Mouse (Mus musculus) lung, embryonic 14.5 days (tissue): Measurements from ENCODE around the gene A430005L14Rik. TPM values are rescaled to one million over a fixed set of nuclear protein-coding genes. Genes with fewer than 3 reads are reported as not detected.

Experiments used
- ATAC-seq: fragments of 200-750 bp; cut with Nextera tagmentation; 2 replicates; pipeline ENCODE4 v1.8.0; 2017; ENCODE audit warnings: mild to moderate bottlenecking, moderate TSS enrichment, moderate library complexity; ENCODE audit not compliant: insufficient read depth
- DNase-seq: peaks from one replicate; pipeline ENCODE4 v3.0.0-alpha.2; 2015
- H3K27ac ChIP-seq: fragments of 300-500 bp; sonication (generic); 2 replicates; pipeline ENCODE4 v1.5.1; 2014; ENCODE audit warnings: low read depth, mild to moderate bottlenecking, moderate library complexity
- H3K27me3 ChIP-seq: fragments of 300-500 bp; sonication (generic); 2 replicates; pipeline ENCODE4 v1.6.1; 2014; ENCODE audit warnings: low read length, control low read depth; ENCODE audit not compliant: insufficient read depth
- H3K36me3 ChIP-seq: fragments of 300-500 bp; sonication (generic); 2 replicates; pipeline ENCODE4 v1.6.1; 2014; ENCODE audit warnings: control low read depth; ENCODE audit not compliant: insufficient read depth
- H3K4me1 ChIP-seq: fragments of 300-500 bp; sonication (generic); 2 replicates; pipeline ENCODE4 v1.6.1; 2014; ENCODE audit warnings: antibody characterized with exemption, control low read depth; ENCODE audit not compliant: insufficient read depth
- H3K4me2 ChIP-seq: fragments of 300-500 bp; sonication (generic); 2 replicates; pipeline ENCODE4 v1.6.1; 2014; ENCODE audit warnings: mild to moderate bottlenecking
- H3K4me3 ChIP-seq: fragments of 300-500 bp; sonication (generic); 2 replicates; pipeline ENCODE4 v1.5.1; 2014; ENCODE audit warnings: low read depth, low read length
- H3K9ac ChIP-seq: fragments of 300-500 bp; sonication (generic); 2 replicates; pipeline ENCODE4 v1.6.1; 2014
- H3K9me3 ChIP-seq: fragments of 300-500 bp; sonication (generic); 2 replicates; pipeline ENCODE4 v1.6.1; 2016; ENCODE audit warnings: low read depth, low read length, control low read depth
- CTCF ChIP-seq: IDR thresholded peaks from 2 replicates; pipeline ENCODE4 v1.5.1; 2016; ENCODE audit warnings: antibody characterized with exemption, low read depth
- WGBS: fragments of 180-500 bp; shearing (Covaris S2); extraction: QIAGEN DNeasy Blood & Tissue Kit; methylation state at CpG from one replicate; pipeline ENCODE4 v1.1.7; 2014; 5-methylcytosine and 5-hydroxymethylcytosine counted together
- polyA plus RNA-seq: library from polyadenylated mRNA; unstranded; fragments of >200 nt; fragmentation: Nextera tagmentation; extraction: Ambion mirVana; gene quantifications from 2 replicates; pipeline ENCODE4 v1.2.1, GENCODE M21; 2014

The A430005L14Rik gene
- polyA plus RNA-seq, 1 experiment from 2014 or later = 91.4 TPM

DNA sequence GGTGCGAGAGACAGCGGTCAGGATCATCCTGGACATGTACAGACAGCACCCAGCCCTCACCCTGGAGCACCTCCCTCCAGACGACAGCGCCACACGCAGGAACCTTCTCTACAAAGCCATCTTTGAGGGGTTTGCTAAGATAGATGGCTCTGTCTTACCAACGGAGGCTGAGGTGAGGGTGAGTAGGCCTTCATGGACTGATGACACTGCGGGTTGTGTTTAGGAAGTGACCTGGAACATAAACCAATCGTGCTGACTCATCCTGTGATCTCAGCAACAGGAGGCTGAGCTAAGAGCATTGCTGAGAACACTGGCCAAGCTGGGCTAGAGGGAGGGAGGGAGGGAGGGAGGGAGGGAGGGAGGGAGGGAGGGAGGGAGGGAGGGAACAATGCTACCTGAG is 36.5 kb downstream of the A430005L14Rik start:
- TF ChIP-seq CTCF = no peak
- Histone ChIP-seq H3K27ac (no peak overlapping the region), H3K27me3 (no peaks in the 10 kb centered on the region), H3K9me3 (no peaks in the 10 kb centered on the region), H3K9ac (no peak overlapping the region), H3K36me3 (peaks cover 89% of the 10 kb centered on the region), H3K4me1 (no peaks in the 10 kb centered on the region), H3K4me3 (no peak overlapping the region), H3K4me2 (no peak overlapping the region)
- 89% methylated on average over 8 of the region's 8 CpGs for WGBS
- no peak for DNase-seq
- no peak for ATAC-seq

DNA sequence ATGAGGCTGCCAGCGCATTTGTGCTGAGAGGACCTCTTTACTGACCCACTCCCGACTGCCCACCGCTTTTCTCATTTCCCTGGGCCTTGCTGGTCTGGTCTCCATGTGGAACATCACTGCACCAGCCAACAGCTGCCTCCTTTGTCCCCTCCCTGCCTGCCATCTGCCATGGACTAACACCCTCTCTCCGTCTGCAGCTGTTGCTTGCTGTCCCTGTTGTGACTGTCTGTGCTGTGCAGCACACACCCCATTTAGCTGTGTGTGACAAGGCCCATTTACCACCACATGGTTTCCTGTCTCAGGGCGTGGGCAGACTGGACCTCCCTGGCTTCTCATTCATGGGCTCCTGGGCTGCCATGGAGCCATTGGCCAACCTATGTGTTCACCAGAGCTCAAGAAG is 48.5 kb downstream of the A430005L14Rik start:
- H3K36me3 ChIP-seq = peaks cover 37% of the 10 kb centered on the region
- TF ChIP-seq CTCF = no peak
- DNase-seq (no peak), ATAC-seq (no peak)
- no peaks in the 10 kb centered on the region for H3K9me3 ChIP-seq
- H3K27ac ChIP-seq = no peak overlapping the region
- no peak overlapping the region for H3K4me2 ChIP-seq
- no peak overlapping the region for H3K9ac ChIP-seq
- H3K27me3 ChIP-seq = no peaks in the 10 kb centered on the region
- H3K4me3 ChIP-seq = no peak overlapping the region
- WGBS = 86% methylated on average over 5 of the region's 5 CpGs
- no peaks in the 10 kb centered on the region for H3K4me1 ChIP-seq

DNA sequence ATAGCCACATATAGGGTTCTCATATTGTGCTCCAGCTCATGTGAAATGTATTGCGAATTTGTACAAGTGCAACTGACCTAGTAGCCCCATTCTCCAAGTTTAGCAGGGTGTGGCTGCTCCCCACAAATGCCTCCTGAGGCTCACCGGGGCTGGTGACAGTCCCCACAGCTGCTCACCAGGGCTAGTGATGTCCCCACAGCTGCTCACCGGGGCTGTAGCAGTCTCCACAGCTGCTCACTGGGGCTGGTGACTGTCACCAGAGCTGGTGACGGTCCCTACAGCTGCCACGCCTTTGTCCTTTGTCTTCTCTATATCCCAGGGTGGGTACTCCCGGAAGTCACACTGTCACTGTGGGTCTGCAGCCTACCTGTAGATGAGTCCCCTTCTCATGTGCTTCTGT is 49.2 kb downstream of the A430005L14Rik start:
- H3K27me3 ChIP-seq = no peaks in the 10 kb centered on the region
- 93% methylated on average over 6 of the region's 6 CpGs for WGBS
- H3K9me3 ChIP-seq = no peaks in the 10 kb centered on the region
- no peak overlapping the region for H3K4me2 ChIP-seq
- ATAC-seq (no peak), DNase-seq (no peak)
- H3K27ac ChIP-seq = no peak overlapping the region
- H3K9ac ChIP-seq = no peak overlapping the region
- no peak overlapping the region for H3K4me3 ChIP-seq
- H3K4me1 ChIP-seq = no peaks in the 10 kb centered on the region
- TF ChIP-seq CTCF = no peak
- peaks cover 37% of the 10 kb centered on the region for H3K36me3 ChIP-seq

DNA sequence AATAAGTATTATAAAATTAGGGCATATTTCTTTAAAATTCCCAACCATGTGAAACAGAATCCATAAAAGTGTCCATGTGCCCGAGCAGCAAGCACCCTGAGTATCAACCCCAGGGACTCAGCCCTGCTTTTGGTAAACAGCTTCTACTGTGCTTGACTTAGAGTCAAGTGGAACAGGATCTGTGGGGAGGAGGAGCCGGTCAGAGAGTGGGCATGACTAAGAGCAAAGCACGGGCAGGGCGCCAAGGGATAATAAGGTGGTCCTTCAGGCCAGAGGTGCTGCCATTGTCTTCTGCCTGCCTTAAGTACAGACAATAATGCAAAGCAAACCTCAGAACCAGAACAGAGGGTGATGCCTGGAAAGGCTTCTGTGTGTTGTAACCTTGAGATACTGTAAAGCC is 50.7 kb downstream of the A430005L14Rik start:
- H3K4me3 ChIP-seq = no peak overlapping the region
- no peak for DNase-seq
- WGBS = 49% methylated on average over 4 of the region's 4 CpGs
- no peak overlapping the region for H3K27ac ChIP-seq
- no peak overlapping the region for H3K9ac ChIP-seq
- peaks cover 28% of the 10 kb centered on the region for H3K36me3 ChIP-seq
- H3K27me3 ChIP-seq = no peaks in the 10 kb centered on the region
- H3K4me1 ChIP-seq = peaks cover 3% of the 10 kb centered on the region
- no peak for TF ChIP-seq CTCF
- no peaks in the 10 kb centered on the region for H3K9me3 ChIP-seq
- H3K4me2 ChIP-seq = no peak overlapping the region
- no peak for ATAC-seq

DNA sequence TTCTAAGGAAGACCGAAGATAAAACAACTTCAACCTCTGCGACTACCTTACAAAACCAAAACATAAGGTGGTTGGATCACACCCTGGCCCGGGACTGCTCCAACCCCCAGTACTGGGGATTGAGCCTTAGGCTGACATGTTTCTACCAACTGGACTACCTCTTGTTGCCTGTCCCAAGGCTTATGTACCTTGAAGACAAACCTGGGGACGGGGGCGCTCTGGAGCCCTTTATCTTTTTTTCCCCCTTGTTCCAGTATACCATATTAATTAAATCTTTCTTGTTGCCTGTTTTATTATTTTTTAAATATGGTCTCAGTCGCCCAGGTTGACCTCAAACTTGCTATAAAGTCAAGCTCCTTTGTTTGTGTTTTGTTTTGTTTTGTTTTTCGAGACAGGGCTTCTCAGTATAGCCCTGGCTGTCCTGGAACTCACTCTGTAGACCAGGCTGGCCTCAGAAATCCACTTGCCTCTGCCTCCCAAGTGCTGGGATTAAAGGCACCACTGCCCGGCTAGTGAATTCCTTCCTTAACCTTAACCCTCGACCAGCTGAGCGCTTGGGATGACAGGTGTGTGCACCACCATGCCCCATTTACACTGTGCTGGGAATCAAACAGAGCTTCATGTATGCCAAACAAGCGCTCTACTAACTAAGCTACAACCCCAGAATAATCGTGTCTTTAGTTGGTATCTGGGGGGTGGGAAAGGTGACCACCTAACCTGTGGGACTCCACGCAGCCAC is 54.0 kb downstream of the A430005L14Rik start:
- ATAC-seq = peak; percentile 50
- H3K36me3 ChIP-seq = peaks cover 35% of the 10 kb centered on the region
- no peaks in the 10 kb centered on the region for H3K27me3 ChIP-seq
- H3K4me2 ChIP-seq = peak overlapping the region; percentile 96
- 28% methylated on average over 13 of the region's 13 CpGs for WGBS
- H3K4me3 ChIP-seq = peak overlapping the region; percentile 99
- no peak for DNase-seq
- H3K4me1 ChIP-seq = peaks cover 12% of the 10 kb centered on the region
- H3K9me3 ChIP-seq = no peaks in the 10 kb centered on the region
- no peak for TF ChIP-seq CTCF
- H3K27ac ChIP-seq = 0 out of 2 replicates have a peak overlapping the region, but pooled peaks have one; percentile 42
- H3K9ac ChIP-seq = peak overlapping the region; percentile 91

Other genes starting within 250 kb of the A430005L14Rik start
- gene Dffb, start 17.9 kb downstream of the A430005L14Rik start, polyA plus RNA-seq = 11.1 and 12.4 TPM in 2 replicates
- gene Cep104, start 18.0 kb downstream of the A430005L14Rik start, polyA plus RNA-seq = 18.9 and 21.4 TPM in 2 replicates
- gene Lrrc47, start 54.5 kb downstream of the A430005L14Rik start, polyA plus RNA-seq = 13.2 and 13.6 TPM in 2 replicates
- gene Smim1, start 69.0 kb downstream of the A430005L14Rik start, polyA plus RNA-seq = 33.3 and 37.2 TPM in 2 replicates
- gene Ccdc27, start 85.4 kb downstream of the A430005L14Rik start, polyA plus RNA-seq = 0.08 TPM in 1 of 2 replicates, not detected in the other
- 0.17 and 0.84 TPM in 2 replicates for gene Trp73, start 183.0 kb downstream of the A430005L14Rik start, polyA plus RNA-seq
- gene Wrap73, start 185.1 kb downstream of the A430005L14Rik start, polyA plus RNA-seq = 36.2 and 38.0 TPM in 2 replicates
- 142 and 151 TPM in 2 replicates for gene Tprgl, start 203.4 kb downstream of the A430005L14Rik start, polyA plus RNA-seq
- gene Megf6, start 213.5 kb downstream of the A430005L14Rik start, polyA plus RNA-seq = 14.8 and 18.0 TPM in 2 replicates